Mouse (Mus musculus) heart, adult 2 months (tissue): ENCODE measurements around the gene Dtwd1. TPM values are rescaled to one million over a fixed set of nuclear protein-coding genes. Genes with fewer than 3 reads are reported as not detected.

Experiments used
- DNase-seq, 2 experiments: peaks; one replicate each; pipeline ENCODE4 v3.0.0; 2021
- H3K27ac ChIP-seq: fragments of 200-600 bp; 2 replicates; pipeline ENCODE4 v1.8.1; 2022
- H3K27me3 ChIP-seq: fragments of 200-500 bp; 2 replicates; pipeline ENCODE4 v1.6.1; 2012; ENCODE audit warnings: mild to moderate bottlenecking, low read length, inconsistent platforms, mixed read lengths; ENCODE audit not compliant: control insufficient read depth, insufficient read depth
- H3K36me3 ChIP-seq: fragments of 200-500 bp; 2 replicates; pipeline ENCODE4 v1.6.1; 2012; ENCODE audit warnings: low read length, inconsistent platforms; ENCODE audit not compliant: control insufficient read depth, insufficient read depth
- H3K4me1 ChIP-seq: fragments of 200-500 bp; 2 replicates; pipeline ENCODE4 v1.6.1; 2011; ENCODE audit warnings: low read length; ENCODE audit not compliant: control insufficient read depth, insufficient read depth
- H3K4me3 ChIP-seq: fragments of 200-600 bp; 2 replicates; pipeline ENCODE4 v1.8.1; 2022
- H3K79me2 ChIP-seq: fragments of 200-500 bp; replicated peaks from 2 replicates; pipeline ENCODE4 v1.6.1; 2012; ENCODE audit warnings: mild to moderate bottlenecking, inconsistent platforms, low read length, moderate library complexity, mixed read lengths; ENCODE audit not compliant: control insufficient read depth, insufficient read depth
- H3K9ac ChIP-seq: fragments of 200-500 bp; 2 replicates; pipeline ENCODE4 v1.6.1; 2012; ENCODE audit warnings: low read depth, mild to moderate bottlenecking, control low read depth, inconsistent platforms, low read length, mixed read lengths
- CTCF ChIP-seq: fragments of 200-600 bp; IDR thresholded peaks from 2 replicates; pipeline ENCODE4 v1.8.1; 2022; ENCODE audit warnings: antibody characterized with exemption, mild to moderate bottlenecking, moderate library complexity
- EP300 ChIP-seq: fragments of 200-500 bp; IDR thresholded peaks from 2 replicates; pipeline ENCODE4 v1.6.1; 2011; ENCODE audit warnings: low read depth, low read length, control low read depth; ENCODE audit not compliant: insufficient read depth
- POLR2A ChIP-seq: fragments of 200-500 bp; IDR thresholded peaks from 2 replicates; pipeline ENCODE4 v1.6.1; 2011; ENCODE audit warnings: mild to moderate bottlenecking, low read depth, low read length, control low read depth; ENCODE audit not compliant: insufficient read depth
- WGBS: fragments of 180-500 bp; shearing (Covaris S2); methylation state at CpG from one replicate; pipeline ENCODE4 v1.1.7; 2018; 5-methylcytosine and 5-hydroxymethylcytosine counted together
- intact Hi-C: fragments of 180-260 bp; cut with DNase I; formaldehyde crosslinking; loops from one replicate; pipeline ENCODE4 v1.15.1; 2025
- long read RNA-seq: library from polyadenylated mRNA; stranded (forward); transcript quantifications from one replicate; pipeline ENCODE4 v2.0.0, GENCODE M21; 2021
- polyA plus RNA-seq: library from polyadenylated mRNA; depleted of rRNA; stranded (reverse); fragments of >200 nt; gene quantifications from 2 replicates; pipeline ENCODE4 v1.2.3, GENCODE M21; 2012; rRNA removed
- total RNA-seq, 2 experiments: library from RNA; stranded (reverse); gene quantifications; 2 replicates each; pipeline ENCODE4 v1.2.3; 2021

The Dtwd1 gene
- 1 to 10 TPM; 5.7 to 7.4 TPM for total RNA-seq
- 2.9 and 5.4 TPM in 2 replicates for polyA plus RNA-seq
- long read RNA-seq, partial matches to known transcripts, result 6 of 14 reads
- long read RNA-seq, other reads (novel, unspliced or antisense), result 4 of 14 reads

DNA sequence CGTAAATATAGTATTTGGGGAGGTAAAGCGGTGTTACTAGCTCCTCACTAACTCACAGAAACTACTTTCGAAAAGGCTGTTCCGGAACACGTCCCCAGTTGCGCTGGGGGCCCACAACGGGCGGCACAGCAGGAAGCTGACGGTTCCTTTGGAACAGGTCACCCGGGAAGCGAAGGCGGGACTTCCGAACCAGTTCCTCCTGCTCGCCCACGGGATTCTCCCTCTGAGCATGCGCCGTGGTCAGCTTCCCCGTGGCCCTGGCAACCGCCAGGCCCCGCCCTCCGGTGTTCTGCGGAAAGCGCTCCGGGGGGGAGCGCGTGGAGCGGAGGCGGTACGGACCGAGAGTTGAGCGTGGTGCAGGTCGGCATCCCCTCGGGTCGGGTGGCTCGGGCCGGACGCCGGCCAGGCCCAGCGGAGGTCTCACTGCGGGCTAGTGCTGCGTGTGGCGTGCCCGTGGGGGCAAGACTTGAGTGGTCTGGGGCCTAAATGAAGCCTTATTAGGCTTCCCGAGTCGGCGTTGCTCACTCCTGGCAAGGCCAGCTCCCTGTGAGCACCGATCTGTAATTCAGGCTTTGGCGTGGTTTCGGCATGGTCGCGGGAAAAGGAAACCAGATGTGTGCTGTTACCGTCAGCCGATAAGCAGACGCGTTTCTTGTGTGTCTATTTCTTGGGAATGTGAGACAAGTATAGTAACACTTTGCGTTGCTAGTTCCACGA, at the start of gene Dtwd1, which contains the start of gene Fam227b:
Dtwd1 (plus strand) TSS at position 287 of the 717 bp plus-strand sequence.
Fam227b (minus strand) TSS at position 150 of the 717 bp plus-strand sequence.
- TF ChIP-seq EP300 (0 out of 2 replicates have a peak, but pooled peaks have one; percentile 56), CTCF (no peak), POLR2A (peak; percentile 92)
- H3K9ac ChIP-seq, result peak within 1 kb of the TSS; percentile 97
- peak within 1 kb of the TSS; percentile 88 for H3K27ac ChIP-seq
- no peaks in the 10 kb centered on the region for H3K79me2 ChIP-seq
- no peaks in the 10 kb centered on the region for H3K27me3 ChIP-seq
- WGBS, result under 1% methylated on average over 57 of the region's 57 CpGs
- no peaks in the 10 kb centered on the region for H3K36me3 ChIP-seq
- peaks cover 2% of the 10 kb centered on the region; the same call in 1 of the 2 replicates for H3K4me1 ChIP-seq
- intact Hi-C loops, result loop anchor here (1.0 to 5.0 kb wide), 2 partner anchors 293 to 370 kb away; partner anchors contain the start of genes Cops2, Galk2 and Secisbp2l
- peak; percentile 98 to 99 for DNase-seq
- H3K4me3 ChIP-seq, result peak within 1 kb of the TSS; percentile 89

DNA sequence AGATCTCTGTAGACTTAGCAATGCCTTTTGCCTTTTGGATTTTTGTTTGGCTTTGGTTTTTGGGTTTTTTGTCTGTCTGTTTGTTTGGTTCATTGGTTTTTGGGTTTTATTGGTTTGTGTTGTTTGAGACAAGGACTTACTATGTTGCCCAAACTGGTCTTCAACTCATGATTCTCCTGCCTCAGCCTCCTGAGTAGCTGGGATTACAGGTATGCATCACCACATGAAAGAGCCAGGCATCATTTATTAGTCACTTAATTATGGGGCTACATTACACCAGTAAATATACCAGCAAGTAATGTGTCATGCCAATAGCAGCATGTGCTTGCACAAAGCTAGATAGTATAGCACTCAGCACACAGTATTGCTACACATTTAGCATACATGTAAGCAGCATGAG, 4.2 kb upstream of the Dtwd1 start:
- intact Hi-C loops, result no loop called here
- no peak for TF ChIP-seq POLR2A
- TF ChIP-seq CTCF, result no peak
- no peak for TF ChIP-seq EP300
- no peaks in the 10 kb centered on the region for H3K4me1 ChIP-seq
- no peaks in the 10 kb centered on the region for H3K79me2 ChIP-seq
- no peak overlapping the region for H3K4me3 ChIP-seq
- no peak overlapping the region for H3K9ac ChIP-seq
- H3K36me3 ChIP-seq, result no peaks in the 10 kb centered on the region
- no peaks in the 10 kb centered on the region for H3K27me3 ChIP-seq
- DNase-seq, result no peak
- no peak overlapping the region for H3K27ac ChIP-seq

DNA sequence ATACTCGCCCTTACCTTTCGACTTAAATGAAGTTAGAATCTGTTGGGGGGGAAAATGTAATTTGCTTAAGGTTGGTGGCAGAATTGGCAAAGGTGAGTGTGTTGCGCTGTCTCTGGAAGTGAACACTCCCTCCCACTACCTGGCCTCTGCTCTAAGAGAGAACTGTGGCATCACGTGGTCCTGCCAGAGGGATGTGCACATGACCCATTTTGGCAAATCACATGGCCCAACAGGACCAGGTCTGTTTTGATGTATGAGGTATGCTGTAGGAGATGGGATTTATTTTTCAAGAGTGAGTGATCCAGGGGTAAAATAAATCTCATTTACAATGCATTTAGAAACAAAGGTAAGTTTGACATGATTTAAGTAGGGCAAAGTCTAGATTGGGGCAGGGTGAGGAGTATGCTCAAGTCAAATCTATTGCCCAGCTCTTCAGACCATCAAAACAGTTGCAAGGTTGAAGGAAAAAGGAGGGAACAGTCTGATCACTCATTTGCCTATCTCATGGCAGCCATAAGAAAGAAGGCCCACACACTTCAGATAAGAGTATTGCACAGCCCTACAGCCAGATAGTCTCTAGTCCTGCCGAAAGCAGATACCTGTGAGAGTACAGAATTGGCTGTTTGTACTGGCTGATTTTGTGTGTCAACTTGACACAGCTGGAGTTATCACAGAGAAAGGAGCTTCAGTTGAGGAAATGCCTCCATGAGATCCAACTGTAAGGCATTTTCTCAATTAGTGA, 13.5 kb downstream of the Dtwd1 start:
- Histone ChIP-seq H3K27me3 (no peaks in the 10 kb centered on the region), H3K9ac (no peak overlapping the region), H3K36me3 (no peaks in the 10 kb centered on the region; the same call in 1 of the 2 replicates), H3K4me3 (no peak overlapping the region), H3K27ac (no peak overlapping the region), H3K79me2 (no peaks in the 10 kb centered on the region), H3K4me1 (no peaks in the 10 kb centered on the region; the same call in 1 of the 2 replicates)
- 89% methylated on average over 5 of the region's 5 CpGs for WGBS
- intact Hi-C loops, result no loop called here
- TF ChIP-seq CTCF (no peak), POLR2A (no peak), EP300 (no peak)
- DNase-seq, result no peak

GRCm38 (mm10) chr2:126166335-126166734, 14.4 kb downstream of the Dtwd1 start:
- Histone ChIP-seq H3K27ac (no peak overlapping the region), H3K4me3 (no peak overlapping the region), H3K4me1 (no peaks in the 10 kb centered on the region; the same call in 1 of the 2 replicates), H3K79me2 (no peaks in the 10 kb centered on the region), H3K36me3 (no peaks in the 10 kb centered on the region; the same call in 1 of the 2 replicates), H3K9ac (no peak overlapping the region), H3K27me3 (no peaks in the 10 kb centered on the region)
- no peak for TF ChIP-seq CTCF
- no peak for TF ChIP-seq EP300
- no peak for TF ChIP-seq POLR2A
- DNase-seq, result no peak
- intact Hi-C loops, result no loop called here

- 73% methylated on average over 8 of the region's 8 CpGs for WGBS
- Histone ChIP-seq H3K27ac (no peak overlapping the region), H3K79me2 (no peaks in the 10 kb centered on the region), H3K4me1 (no peaks in the 10 kb centered on the region; the same call in 1 of the 2 replicates), H3K4me3 (no peak overlapping the region), H3K36me3 (no peaks in the 10 kb centered on the region; the same call in 1 of the 2 replicates), H3K27me3 (no peaks in the 10 kb centered on the region), H3K9ac (no peak overlapping the region)
- no peak for DNase-seq
- intact Hi-C loops, result no loop called here
- TF ChIP-seq POLR2A (no peak), CTCF (no peak), EP300 (no peak)
Observed at GRCm38 (mm10) chr2:126166848-126167617, 15.1 kb downstream of the Dtwd1 start.
